Mouse (Mus musculus) midbrain, embryonic 16.5 days (tissue): ENCODE measurements at regions not wholly inside any gene's neighbourhood (a gene's known extent, or its start where the extent isn't known, plus 50 kb on each side); places are given as distances from the start of the nearest gene placed in this dataset.

Source experiments
- ATAC-seq: fragments of 200-750 bp; cut with Nextera tagmentation; 2 replicates; pipeline ENCODE4 v1.8.0; 2017; ENCODE audit warnings: moderate TSS enrichment
- H3K27ac ChIP-seq: fragments of 300-500 bp; sonication (generic); 2 replicates; pipeline ENCODE4 v1.5.1; 2014; ENCODE audit warnings: mild to moderate bottlenecking, low read length, mixed read lengths
- H3K27me3 ChIP-seq: fragments of 300-500 bp; sonication (generic); 2 replicates; pipeline ENCODE4 v1.6.1; 2014; ENCODE audit warnings: low read depth, low read length, mixed read lengths; ENCODE audit not compliant: control insufficient read depth, insufficient read depth
- H3K36me3 ChIP-seq: fragments of 300-500 bp; sonication (generic); 2 replicates; pipeline ENCODE4 v1.6.1; 2014; ENCODE audit warnings: mild to moderate bottlenecking, low read length, moderate library complexity, mixed read lengths; ENCODE audit not compliant: control insufficient read depth, insufficient read depth
- H3K4me1 ChIP-seq: fragments of 300-500 bp; sonication (generic); 2 replicates; pipeline ENCODE4 v1.6.1; 2014; ENCODE audit warnings: mild to moderate bottlenecking, low read length, mixed read lengths; ENCODE audit not compliant: control insufficient read depth, insufficient read depth
- H3K4me2 ChIP-seq: fragments of 300-500 bp; sonication (generic); 2 replicates; pipeline ENCODE4 v1.6.1; 2014; ENCODE audit warnings: mild to moderate bottlenecking, low read length, mixed read lengths
- H3K4me3 ChIP-seq: fragments of 300-500 bp; sonication (generic); 2 replicates; pipeline ENCODE4 v1.5.1; 2014; ENCODE audit warnings: low read depth, mild to moderate bottlenecking, low read length, moderate library complexity, mixed read lengths
- H3K9ac ChIP-seq: fragments of 300-500 bp; sonication (generic); 2 replicates; pipeline ENCODE4 v1.6.1; 2014; ENCODE audit warnings: low read depth, low read length, mixed read lengths
- H3K9me3 ChIP-seq: fragments of 300-500 bp; sonication (generic); replicated peaks from 2 replicates; pipeline ENCODE4 v1.6.1; 2014; ENCODE audit warnings: mild to moderate bottlenecking, low read length, mixed read lengths; ENCODE audit not compliant: control insufficient read depth, poor library complexity, severe bottlenecking
- WGBS: fragments of 180-500 bp; shearing (Covaris S2); extraction: QIAGEN DNeasy Blood & Tissue Kit; methylation state at CpG from one replicate; pipeline ENCODE4 v1.1.7; 2014; 5-methylcytosine and 5-hydroxymethylcytosine counted together

- Histone ChIP-seq H3K9me3 (no peaks in the 10 kb centered on the region), H3K27me3 (no peaks in the 10 kb centered on the region), H3K9ac (no peak overlapping the region), H3K4me3 (no peak overlapping the region), H3K4me2 (no peak overlapping the region), H3K36me3 (no peaks in the 10 kb centered on the region), H3K27ac (no peak overlapping the region), H3K4me1 (no peaks in the 10 kb centered on the region)
- WGBS = 91% methylated on average over 7 of the region's 7 CpGs
- no peak for ATAC-seq
Measured at GRCm38 (mm10) chr11:111155023-111155422, 89.1 kb downstream of the Kcnj2 start.

GRCm38 (mm10) chr11:111155747-111156146 is 89.8 kb downstream of the Kcnj2 start:
- no peak overlapping the region for H3K4me2 ChIP-seq
- WGBS = 93% methylated on average over 7 of the region's 7 CpGs
- ATAC-seq = no peak
- no peak overlapping the region for H3K9ac ChIP-seq
- no peaks in the 10 kb centered on the region for H3K27me3 ChIP-seq
- H3K4me1 ChIP-seq = no peaks in the 10 kb centered on the region
- H3K9me3 ChIP-seq = no peaks in the 10 kb centered on the region
- no peak overlapping the region for H3K27ac ChIP-seq
- H3K36me3 ChIP-seq = no peaks in the 10 kb centered on the region
- no peak overlapping the region for H3K4me3 ChIP-seq

- H3K27ac ChIP-seq = no peak overlapping the region
- no peaks in the 10 kb centered on the region for H3K9me3 ChIP-seq
- H3K9ac ChIP-seq = no peak overlapping the region
- no peak for ATAC-seq
- H3K36me3 ChIP-seq = no peaks in the 10 kb centered on the region
- no peak overlapping the region for H3K4me2 ChIP-seq
- WGBS = 81% methylated on average over 2 of the region's 2 CpGs
- no peaks in the 10 kb centered on the region for H3K4me1 ChIP-seq
- H3K27me3 ChIP-seq = no peaks in the 10 kb centered on the region
- H3K4me3 ChIP-seq = no peak overlapping the region
Measured at GRCm38 (mm10) chr11:111159299-111159698, 93.3 kb downstream of the Kcnj2 start.

GRCm38 (mm10) chr11:111164907-111165306 is 98.9 kb downstream of the Kcnj2 start:
- Histone ChIP-seq H3K4me2 (no peak overlapping the region), H3K9ac (no peak overlapping the region), H3K27me3 (no peaks in the 10 kb centered on the region), H3K9me3 (0 out of 2 replicates have a peak, but pooled peaks cover 2% of the 10 kb centered on the region), H3K4me3 (no peak overlapping the region), H3K36me3 (no peaks in the 10 kb centered on the region), H3K27ac (no peak overlapping the region), H3K4me1 (no peaks in the 10 kb centered on the region)
- ATAC-seq = no peak

GRCm38 (mm10) chr11:111170174-111170800 is 104.3 kb downstream of the Kcnj2 start:
- Histone ChIP-seq H3K9ac (no peak overlapping the region), H3K36me3 (no peaks in the 10 kb centered on the region), H3K4me1 (no peaks in the 10 kb centered on the region), H3K9me3 (0 out of 2 replicates have a peak, but pooled peaks cover 2% of the 10 kb centered on the region), H3K4me3 (no peak overlapping the region), H3K27me3 (no peaks in the 10 kb centered on the region), H3K27ac (no peak overlapping the region), H3K4me2 (no peak overlapping the region)
- no peak for ATAC-seq
- WGBS = 91% methylated on average over 5 of the region's 5 CpGs

GRCm38 (mm10) chr11:111173525-111173924 is 107.6 kb downstream of the Kcnj2 start:
- Histone ChIP-seq H3K9ac (no peak overlapping the region), H3K27me3 (no peaks in the 10 kb centered on the region), H3K4me1 (no peaks in the 10 kb centered on the region), H3K4me2 (no peak overlapping the region), H3K4me3 (no peak overlapping the region), H3K9me3 (no peaks in the 10 kb centered on the region), H3K27ac (no peak overlapping the region), H3K36me3 (no peaks in the 10 kb centered on the region)
- 87% methylated on average over 4 of the region's 4 CpGs for WGBS
- no peak for ATAC-seq

- no peak overlapping the region for H3K4me2 ChIP-seq
- H3K4me1 ChIP-seq = no peaks in the 10 kb centered on the region
- H3K27ac ChIP-seq = no peak overlapping the region
- WGBS = 74% methylated on average over 3 of the region's 3 CpGs
- H3K9me3 ChIP-seq = no peaks in the 10 kb centered on the region
- H3K4me3 ChIP-seq = no peak overlapping the region
- H3K9ac ChIP-seq = no peak overlapping the region
- no peaks in the 10 kb centered on the region for H3K27me3 ChIP-seq
- ATAC-seq = no peak
- no peaks in the 10 kb centered on the region for H3K36me3 ChIP-seq
Measured at GRCm38 (mm10) chr11:111175566-111175965, 109.6 kb downstream of the Kcnj2 start.

GRCm38 (mm10) chr11:111177516-111177915 is 111.6 kb downstream of the Kcnj2 start:
- H3K27me3 ChIP-seq = no peaks in the 10 kb centered on the region
- no peak overlapping the region for H3K4me3 ChIP-seq
- H3K27ac ChIP-seq = no peak overlapping the region
- no peaks in the 10 kb centered on the region for H3K36me3 ChIP-seq
- WGBS = 83% methylated on average over 4 of the region's 4 CpGs
- ATAC-seq = no peak
- no peak overlapping the region for H3K4me2 ChIP-seq
- no peaks in the 10 kb centered on the region for H3K4me1 ChIP-seq
- no peak overlapping the region for H3K9ac ChIP-seq
- H3K9me3 ChIP-seq = no peaks in the 10 kb centered on the region

GRCm38 (mm10) chr11:111197422-111197821 is 131.5 kb downstream of the Kcnj2 start:
- Histone ChIP-seq H3K36me3 (no peaks in the 10 kb centered on the region), H3K9ac (no peak overlapping the region), H3K4me3 (no peak overlapping the region), H3K9me3 (no peaks in the 10 kb centered on the region), H3K27me3 (no peaks in the 10 kb centered on the region), H3K27ac (no peak overlapping the region), H3K4me1 (no peaks in the 10 kb centered on the region), H3K4me2 (no peak overlapping the region)
- ATAC-seq = no peak
- 70% methylated on average over 4 of the region's 4 CpGs for WGBS
